Mouse (Mus musculus) monocyte, adult 5-6 weeks (primary cell): Measurements from ENCODE around the gene Cyren. TPM values are rescaled to one million over a fixed set of nuclear protein-coding genes. Genes with fewer than 3 reads are reported as not detected.

Source experiments
- total RNA-seq: library from RNA; stranded (forward); fragments of 200-1000, 200-491, 200-594 nt; gene quantifications from 3 replicates; pipeline ENCODE4 v1.2.3, GENCODE M21; 2017

The Cyren gene
- total RNA-seq, 1 experiment from 2014 or later, result 6.1 TPM

Other genes starting within 250 kb of the Cyren start
- 0.53 to 3.0 TPM in 2 of 3 replicates, not detected in the other for gene Agbl3, start 97.6 kb downstream of the Cyren start, total RNA-seq
- 8.0 to 21.4 TPM (median 8.5 TPM) in 3 replicates for gene Tmem140, start 14.9 kb downstream of the Cyren start, total RNA-seq
- 14.8 to 23.2 TPM (median 20.6 TPM) in 3 replicates for gene Wdr91, start 32.8 kb upstream of the Cyren start, total RNA-seq
- not detected in 3 replicates for gene Stra8, start 42.1 kb upstream of the Cyren start, total RNA-seq
- gene Slc23a4, start 110.3 kb upstream of the Cyren start, total RNA-seq, result 0.49 TPM in 1 of 3 replicates, not detected in the others